Mouse (Mus musculus) regulatory T cell (primary cell): ENCODE measurements around the gene Cops4.

ENCODE experiments used
- in situ Hi-C: fragments of 300-600 bp; cut with MboI, MseI; formaldehyde crosslinking; loops from one replicate; pipeline ENCODE4 v1.15.1; 2025; ENCODE audit warnings: high pct_unique_total_duplicates

Gene Cops4

DNA sequence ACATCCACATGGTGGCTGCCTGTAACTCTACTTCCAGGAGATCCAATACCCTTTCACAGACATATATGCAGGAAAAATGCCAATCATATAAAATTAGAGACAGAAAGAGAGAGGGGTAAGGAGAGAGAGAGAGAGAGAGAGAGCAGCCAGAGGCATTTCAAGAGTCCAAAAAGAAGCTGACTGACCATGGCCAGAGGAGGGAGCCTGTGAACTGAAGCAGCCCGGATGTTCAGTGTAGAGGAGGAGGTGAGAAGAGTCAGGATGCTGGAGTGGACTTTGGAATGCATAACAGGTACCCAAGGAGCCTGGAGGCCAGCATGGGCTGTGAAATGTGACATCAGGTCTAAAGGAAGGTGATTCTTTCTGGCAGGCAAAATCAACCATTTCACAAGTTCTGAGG is 56.7 kb downstream of the Cops4 start:
- in situ Hi-C loops, result no loop called here

DNA sequence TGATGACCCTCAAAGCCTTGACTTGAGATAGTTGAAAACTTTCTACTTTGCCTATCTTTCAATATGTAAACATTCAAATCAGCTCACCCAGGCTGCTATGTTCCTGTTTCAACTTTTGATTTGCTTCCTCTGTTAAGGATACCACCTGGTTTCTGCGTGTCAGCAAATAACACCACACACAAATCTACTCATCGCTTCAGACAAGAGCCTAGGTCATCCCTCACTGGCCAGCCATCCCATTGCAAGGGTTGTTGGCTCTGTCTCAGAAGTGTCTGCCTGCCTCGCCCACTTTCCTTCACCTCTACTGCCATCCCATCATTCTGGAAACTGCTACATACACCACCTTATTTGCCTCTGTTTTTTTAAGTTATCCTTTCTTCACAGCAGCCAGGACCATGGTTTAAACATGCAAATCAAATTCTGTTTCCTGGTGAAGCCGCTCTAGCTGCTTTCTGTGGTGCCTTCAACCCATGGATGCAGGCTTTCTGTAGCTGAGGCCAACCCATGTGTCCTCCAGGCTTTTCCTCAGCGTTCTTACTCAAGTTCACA is 60.8 kb downstream of the Cops4 start:
- in situ Hi-C loops, result no loop called here

DNA sequence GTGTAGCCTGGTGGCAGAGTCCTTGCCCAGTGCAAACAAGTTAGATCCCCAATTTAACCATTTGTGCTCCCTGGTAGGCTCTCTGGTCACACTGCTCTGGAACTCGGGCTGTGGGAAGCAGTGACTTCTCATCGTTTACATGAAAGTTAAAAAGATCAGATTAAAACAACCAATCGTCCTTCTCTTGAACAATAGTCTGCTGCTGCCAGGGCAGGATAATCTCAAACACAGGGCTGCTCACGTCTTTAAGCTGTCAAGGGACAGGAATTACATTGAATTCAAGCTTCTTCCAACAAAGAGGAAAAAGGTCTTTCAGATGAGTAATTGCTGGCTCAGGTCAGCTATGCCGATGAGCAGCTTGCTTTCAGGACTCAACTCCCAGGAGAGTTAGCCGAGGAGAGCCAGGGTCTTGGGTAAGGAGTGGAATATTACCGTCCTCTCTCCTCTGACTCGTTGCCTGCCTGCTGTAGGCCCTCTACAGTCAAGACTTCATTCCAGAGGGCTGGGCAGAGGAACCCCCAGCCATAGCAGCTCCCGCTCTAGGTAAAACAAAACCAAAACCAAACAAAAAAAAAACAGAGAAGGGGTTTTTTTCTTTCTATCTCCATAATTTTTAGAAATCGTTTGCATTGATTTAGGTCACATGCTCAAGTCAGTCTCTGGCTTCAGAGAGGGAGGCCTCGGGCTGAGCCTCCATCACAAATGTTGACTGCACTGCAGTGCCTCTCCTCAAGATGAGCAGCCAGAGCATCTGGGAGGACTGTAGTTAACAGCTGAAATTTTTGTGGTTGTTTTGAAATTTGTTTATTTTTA is 63.7 kb downstream of the Cops4 start:
- in situ Hi-C loops, result no loop called here

DNA sequence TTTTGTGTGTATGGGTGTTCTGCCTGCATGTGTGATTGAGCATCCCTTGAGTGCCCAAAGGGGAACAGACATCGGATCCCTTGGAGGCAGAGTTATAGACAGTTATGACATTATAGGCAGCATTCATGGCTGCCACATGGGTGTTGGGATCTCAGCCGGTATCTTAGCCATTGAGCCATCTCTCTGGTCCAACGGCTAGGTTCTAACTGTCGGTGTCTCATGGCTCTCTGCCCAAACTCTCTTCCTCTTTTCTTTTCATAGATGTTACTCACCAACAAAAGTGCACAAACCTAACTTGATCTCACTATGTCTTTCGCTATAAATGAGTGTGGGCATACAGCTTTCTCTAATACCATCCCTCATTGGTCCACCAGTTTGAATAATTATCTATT is 64.3 kb downstream of the Cops4 start:
- in situ Hi-C loops, result no loop called here

DNA sequence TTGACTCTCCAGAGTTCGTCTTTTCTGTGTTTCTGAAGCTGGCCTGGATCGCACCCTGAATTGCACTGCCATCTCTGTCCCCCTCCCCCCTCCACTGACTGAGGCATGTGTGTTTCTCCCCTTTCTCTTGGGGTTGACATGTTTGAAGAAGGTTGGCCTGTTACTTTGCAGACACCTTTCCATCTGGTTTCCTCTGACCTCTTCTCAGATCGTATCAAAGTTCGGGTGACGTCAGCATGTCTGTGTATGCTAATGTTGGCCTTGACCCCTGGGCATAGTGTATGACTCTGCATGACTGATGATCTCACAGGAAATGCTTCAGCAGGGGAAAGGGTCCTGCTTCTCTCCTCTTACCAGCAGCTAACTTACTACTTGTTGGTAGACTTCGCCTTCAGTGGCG is 65.0 kb downstream of the Cops4 start:
- in situ Hi-C loops, result no loop called here

DNA sequence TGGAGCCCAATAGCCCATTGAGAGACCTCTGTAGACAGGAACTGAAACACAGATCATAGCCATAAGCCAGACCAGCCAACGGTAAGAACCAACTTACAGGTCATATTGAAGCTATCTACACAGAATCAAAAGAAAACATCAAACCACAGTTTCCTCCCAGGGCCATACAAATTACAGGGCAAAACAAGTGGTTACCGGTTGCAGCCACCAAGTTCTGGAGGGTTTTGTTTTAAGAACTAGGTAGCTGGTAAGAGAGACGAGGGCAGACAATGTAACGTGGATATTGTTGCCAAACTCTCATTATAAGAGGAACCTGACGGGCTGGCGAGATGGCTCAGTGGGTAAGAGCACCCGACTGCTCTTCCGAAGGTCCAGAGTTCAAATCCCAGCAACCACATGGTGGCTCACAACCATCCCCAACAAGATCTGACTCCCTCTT is 67.1 kb downstream of the Cops4 start:
- in situ Hi-C loops, result no loop called here

DNA sequence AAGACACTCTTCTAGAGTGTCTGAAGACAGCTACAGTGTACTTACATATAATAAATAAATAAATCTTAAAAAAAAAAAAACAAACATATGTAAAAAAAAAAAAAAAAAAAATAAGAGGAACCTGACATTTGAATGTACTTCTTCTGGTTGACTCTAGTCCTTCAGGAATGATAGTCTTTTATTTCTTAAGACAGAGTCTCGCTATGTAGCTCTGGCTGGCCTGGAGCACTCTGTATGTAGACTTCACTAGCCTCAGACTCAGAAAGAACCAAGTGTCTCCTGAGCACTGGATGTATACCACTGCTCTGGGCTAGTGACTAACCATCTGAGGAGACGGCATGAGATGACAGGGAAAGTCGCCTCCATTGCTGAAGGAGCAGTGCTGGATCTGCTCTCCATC is 67.5 kb downstream of the Cops4 start:
- in situ Hi-C loops, result no loop called here

DNA sequence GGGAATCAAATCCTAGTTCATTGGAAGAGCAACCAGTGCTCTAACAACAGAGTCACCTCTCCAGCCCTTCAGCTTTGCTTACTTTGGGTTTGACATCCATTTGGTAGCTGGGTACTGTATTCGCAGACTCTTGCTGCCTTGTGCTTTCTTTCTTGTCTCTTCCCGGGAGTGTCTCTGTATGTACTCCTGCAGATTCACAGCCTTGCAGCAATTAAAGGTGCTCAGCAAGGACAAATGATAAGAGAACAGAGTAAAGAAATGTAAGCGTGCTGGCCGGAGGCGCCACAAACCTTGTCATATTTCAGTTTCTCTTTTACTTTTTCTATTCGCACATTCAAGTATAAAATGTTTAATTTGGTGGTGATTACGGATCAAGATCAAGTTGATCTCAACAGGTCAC is 69.0 kb downstream of the Cops4 start:
- in situ Hi-C loops, result no loop called here

DNA sequence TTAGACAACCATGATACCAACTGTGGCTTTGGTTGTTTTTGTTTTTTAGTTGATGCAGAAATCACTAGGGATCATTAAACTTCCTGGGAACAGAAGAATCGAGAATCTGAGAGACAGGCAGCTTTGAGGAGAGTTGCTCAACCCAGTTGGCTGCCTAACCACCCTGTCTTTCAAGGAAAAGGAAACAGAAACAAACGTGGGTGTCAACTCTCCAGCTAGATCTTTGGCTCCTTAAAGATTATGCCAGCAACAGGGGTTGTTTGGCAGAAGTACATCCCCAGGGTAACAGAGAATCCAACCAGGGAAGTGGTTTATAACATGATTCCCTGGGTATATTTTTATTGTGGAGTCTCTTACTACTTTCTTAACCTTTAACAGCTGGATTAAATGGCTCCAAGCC is 69.5 kb downstream of the Cops4 start:
- in situ Hi-C loops, result no loop called here

DNA sequence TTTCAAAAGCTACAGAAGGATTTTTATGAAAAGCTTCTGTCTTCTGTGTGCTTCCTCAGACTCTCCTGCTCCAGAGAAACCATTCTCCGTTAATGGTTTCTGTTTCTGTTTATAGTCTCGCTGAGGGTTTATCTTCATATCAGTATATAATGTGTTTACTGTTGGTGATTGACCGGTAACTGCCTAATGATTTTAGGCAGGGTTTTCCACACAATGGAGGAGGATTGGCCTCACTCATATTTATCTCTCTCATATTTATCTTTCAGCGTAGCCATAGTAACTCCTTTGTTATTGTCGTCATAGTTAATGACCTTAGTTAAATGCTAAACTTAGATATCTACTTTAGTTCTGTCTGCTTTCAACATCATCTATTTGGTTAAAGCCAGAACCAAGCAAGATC is 72.4 kb downstream of the Cops4 start:
- in situ Hi-C loops, result no loop called here

DNA sequence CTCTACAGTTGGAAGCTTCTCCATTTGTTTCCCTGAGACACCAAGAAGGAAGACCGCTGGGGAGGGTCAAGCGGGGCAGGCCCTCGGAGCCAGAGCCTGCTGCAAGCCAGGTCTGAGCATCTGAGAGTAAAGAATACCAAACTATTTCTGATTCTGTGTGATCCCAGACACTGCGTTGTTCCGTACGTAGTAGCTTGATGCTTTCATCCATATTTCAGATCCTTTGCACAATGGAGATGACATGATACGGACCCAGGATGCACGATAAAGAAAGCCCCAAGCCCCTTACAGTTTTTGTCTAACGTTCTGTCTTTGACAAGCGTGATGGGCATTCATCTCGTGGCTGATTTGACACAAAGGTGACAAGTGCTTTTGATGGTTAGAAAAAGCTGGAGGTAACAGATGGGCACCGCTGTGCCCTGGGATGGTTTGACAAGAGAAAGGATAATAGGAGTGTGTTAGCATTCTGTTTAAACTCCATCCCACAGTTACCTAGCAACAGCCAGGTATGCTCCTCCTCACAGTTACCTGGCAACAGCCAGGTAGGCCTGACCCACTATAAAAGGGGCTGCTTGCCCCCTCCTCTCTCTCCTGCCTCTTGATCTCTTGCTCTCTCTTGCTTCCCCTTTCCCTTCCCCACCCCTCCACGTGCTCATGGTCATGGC is 76.8 kb downstream of the Cops4 start:
- in situ Hi-C loops, result no loop called here

DNA sequence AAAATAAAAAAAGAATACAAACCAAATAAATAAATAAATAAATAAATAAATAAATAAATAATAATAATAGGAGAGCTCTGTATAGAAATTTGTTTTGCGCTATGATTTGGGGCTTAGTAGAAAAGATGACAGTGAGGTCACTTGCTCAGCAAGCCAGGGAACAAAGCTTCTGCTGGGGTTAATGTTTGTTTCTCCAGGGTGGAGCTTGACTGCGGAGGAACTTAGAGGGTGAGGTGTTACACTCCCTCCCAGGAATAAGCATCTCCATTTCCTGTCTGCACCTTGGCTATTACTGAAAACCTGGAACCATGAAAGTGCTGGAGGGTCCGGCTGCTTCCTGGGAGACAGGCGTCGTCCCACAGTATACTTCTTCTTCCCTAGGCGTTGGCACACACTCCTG is 77.9 kb downstream of the Cops4 start:
- in situ Hi-C loops, result no loop called here
